Mouse (Mus musculus) stomach, postnatal 0 days (tissue): Measurements from ENCODE around the gene Tm9sf4.

ENCODE experiments used
- CTCF ChIP-seq: IDR thresholded peaks from 2 replicates; pipeline ENCODE4 v1.5.1; 2016; ENCODE audit warnings: antibody characterized with exemption, low read depth, mild to moderate bottlenecking, moderate library complexity
- EP300 ChIP-seq: optimal IDR thresholded peaks from 2 replicates; pipeline ENCODE3; 2016; ENCODE audit warnings: antibody characterized with exemption

- TF ChIP-seq CTCF (no peak), EP300 (no peak)
Measured at GRCm38 (mm10) chr2:153256604-153257003, 95.5 kb downstream of the Tm9sf4 start.
